Mouse (Mus musculus) colon, adult 2 months (tissue): ENCODE measurements around the gene Mettl7a1. TPM values are rescaled to one million over a fixed set of nuclear protein-coding genes. Genes with fewer than 3 reads are reported as not detected.

Experiments
- polyA plus RNA-seq: library from polyadenylated mRNA; depleted of rRNA; stranded (reverse); fragments of >200 nt; gene quantifications from 2 replicates; pipeline ENCODE4 v1.2.3, GENCODE M21; 2012; rRNA removed

Gene Mettl7a1
- 83.1 and 83.6 TPM in 2 replicates for polyA plus RNA-seq

DNA sequence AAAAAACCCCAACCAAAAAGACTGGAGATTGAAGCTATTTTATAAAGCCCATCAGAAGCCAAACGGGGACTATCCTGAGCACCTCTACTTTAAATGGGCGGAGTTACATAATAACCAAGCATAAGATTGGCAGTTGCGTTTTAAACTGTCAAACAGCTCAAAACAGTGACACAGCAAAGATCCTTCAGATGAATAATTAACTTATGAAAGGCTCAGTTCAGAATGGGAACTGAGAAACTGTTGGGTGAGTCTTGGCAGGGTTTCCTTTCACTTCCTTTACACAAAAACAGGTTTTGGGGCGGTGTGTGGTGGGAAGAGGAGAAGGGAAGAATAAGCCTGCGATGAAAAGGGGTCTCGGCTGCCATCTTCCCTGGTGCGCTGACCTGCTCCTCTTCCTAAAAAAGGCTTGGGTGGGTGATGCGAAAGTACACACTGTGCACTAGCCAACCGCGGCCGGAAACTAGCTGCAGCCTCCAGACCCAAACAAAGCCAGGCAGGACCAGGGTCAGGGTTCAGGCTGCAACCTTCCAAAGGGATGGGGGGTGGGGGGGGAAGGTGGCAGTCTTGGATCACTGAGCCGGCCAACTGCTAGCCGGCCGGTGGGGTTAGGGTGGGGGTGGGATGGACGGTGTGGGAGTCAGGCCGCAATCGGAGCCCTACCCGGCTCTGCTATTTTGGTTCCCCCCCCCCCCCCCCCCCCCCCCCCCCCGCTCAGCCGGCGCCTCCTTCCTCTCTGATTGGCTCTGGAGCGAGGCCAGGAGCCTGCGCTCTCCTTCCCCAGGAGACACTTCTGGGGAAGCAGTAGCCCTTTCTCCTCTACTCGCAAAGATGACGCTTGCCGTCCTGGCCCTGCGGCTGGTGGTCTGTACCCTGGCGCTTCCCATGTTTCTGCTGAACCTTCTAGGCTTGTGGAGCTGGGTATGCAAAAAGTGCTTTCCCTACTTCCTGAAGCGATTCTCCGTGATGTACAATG, at the start of gene Mettl7a1:
TSS of gene Mettl7a1 (plus strand) at position 122 of the 973 bp plus-strand sequence.

DNA sequence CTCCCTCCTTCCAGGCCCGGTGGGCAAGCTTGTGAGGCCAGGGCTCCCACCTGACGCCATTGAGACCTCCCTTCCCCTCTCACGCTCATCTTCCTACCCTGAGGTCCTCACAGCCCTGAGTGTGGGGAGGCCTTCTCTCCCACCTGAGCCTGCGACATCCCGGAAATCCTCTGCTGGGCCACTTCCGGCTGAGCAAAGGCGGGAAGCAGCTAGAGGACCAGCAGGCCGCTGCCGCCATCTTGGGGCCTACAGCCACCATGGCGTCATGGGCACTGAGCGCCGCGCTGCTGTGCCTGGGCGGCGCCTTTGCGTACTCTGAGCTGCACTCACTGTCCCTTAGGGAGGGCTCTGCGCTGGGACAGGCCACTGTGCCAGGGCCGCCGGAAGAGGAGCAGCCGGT, 23.3 kb upstream of the Mettl7a1 start, which contains the start of gene Tmprss12:
TSS of gene Tmprss12 (plus strand) at position 212 of the 400 bp plus-strand sequence.

DNA sequence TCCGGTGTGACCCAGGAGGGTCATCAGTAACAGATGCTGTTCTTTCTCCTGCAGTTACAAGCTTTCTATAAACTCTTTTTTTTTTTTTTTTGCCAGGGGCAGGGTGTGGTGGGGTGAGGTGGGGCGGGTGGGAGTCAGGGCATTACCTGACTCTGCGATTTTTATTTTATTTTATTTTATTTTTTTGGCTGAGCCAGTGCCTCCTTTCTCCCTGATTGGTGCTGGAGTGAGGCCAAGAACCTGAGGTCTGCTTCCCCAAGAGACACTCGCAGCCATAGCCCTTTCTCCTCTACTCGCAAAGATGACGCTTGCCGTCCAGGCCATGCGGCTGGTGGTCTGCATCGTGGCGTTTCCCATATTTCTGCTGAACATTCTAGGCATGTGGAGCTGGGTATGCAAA, 30.7 kb downstream of the Mettl7a1 start, which contains the start of gene Mettl7a3:
TSS of gene Mettl7a3 (plus strand) at position 301 of the 400 bp plus-strand sequence.

DNA sequence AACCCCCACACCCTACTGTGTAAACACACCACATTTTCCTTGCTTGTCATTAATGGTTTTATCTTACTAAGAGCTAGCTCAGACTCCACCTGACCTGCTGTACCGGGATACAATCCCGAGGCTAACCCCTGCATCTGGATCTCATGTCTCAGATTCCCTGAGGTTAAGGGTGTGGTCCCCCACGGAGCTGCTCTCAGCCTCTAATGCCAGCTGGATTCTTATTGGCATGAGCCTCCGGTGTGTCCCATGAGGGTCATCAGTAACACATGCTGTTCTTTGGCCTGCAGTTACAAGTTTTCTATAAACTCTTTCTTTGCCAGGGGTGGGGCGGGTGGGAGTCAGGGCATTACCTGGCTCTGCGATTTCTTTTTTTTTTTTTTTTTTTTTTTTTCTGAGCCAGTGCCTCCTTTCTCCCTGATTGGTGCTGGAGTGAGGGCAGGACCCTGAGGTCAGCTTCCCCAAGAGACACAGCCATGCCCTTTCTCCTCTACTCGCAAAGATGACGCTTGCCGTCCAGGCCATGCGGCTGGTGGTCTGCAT, 48.8 kb downstream of the Mettl7a1 start, which contains the start of the genes Methig1 and Mettl7a2:
TSS of gene Methig1 (plus strand) at position 439 of the 540 bp plus-strand sequence.
TSS of gene Mettl7a2 (plus strand) at position 490 of the 540 bp plus-strand sequence.

DNA sequence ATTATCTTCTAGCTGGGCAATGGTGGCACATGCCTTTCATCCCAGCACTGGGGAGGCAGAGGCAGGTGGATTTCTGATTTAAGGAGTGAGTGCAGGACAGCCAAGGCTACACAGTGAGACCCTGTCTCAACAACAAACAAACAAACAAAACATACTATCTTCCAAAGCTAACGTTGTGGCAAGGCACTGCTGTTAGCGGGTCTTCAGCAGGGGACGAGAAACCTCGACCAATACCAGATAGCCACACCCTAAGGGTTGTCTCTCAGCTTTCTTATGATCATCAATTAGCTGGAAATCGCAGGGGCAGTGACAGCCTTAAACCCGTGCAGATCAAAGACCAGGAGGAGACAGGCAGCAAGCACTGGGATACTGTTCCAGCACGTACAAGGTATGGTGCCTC, 60.3 kb downstream of the Mettl7a1 start, which contains the start of gene Higd1c:
TSS of gene Higd1c (plus strand) at position 301 of the 400 bp plus-strand sequence.

Other genes starting within 250 kb of the Mettl7a1 start
- 33.6 and 37.1 TPM in 2 replicates for gene Atf1, start 76.3 kb upstream of the Mettl7a1 start, polyA plus RNA-seq
- 0.21 and 0.23 TPM in 2 replicates for gene Tmprss12, start 23.3 kb upstream of the Mettl7a1 start, polyA plus RNA-seq
- 2.6 and 3.4 TPM in 2 replicates for gene Mettl7a3, start 30.8 kb downstream of the Mettl7a1 start, polyA plus RNA-seq
- 1.4 and 2.2 TPM in 2 replicates for gene Methig1, start 49.0 kb downstream of the Mettl7a1 start, polyA plus RNA-seq
- 9.7 and 18.0 TPM in 2 replicates for gene Mettl7a2, start 49.1 kb downstream of the Mettl7a1 start, polyA plus RNA-seq
- not detected in 2 replicates for gene Higd1c, start 60.4 kb downstream of the Mettl7a1 start, polyA plus RNA-seq
- 0.07 TPM in 1 of 2 replicates, not detected in the other for gene Gm5475, start 118.0 kb downstream of the Mettl7a1 start, polyA plus RNA-seq
- 33.4 and 40.0 TPM in 2 replicates for gene Slc11a2, start 120.9 kb downstream of the Mettl7a1 start, polyA plus RNA-seq
- gene Letmd1, start 164.9 kb downstream of the Mettl7a1 start, polyA plus RNA-seq = 41.4 and 44.8 TPM in 2 replicates
- gene Csrnp2, start 191.3 kb downstream of the Mettl7a1 start, polyA plus RNA-seq = 2.1 and 2.4 TPM in 2 replicates
- 4.6 and 8.1 TPM in 2 replicates for gene Tfcp2, start 247.9 kb downstream of the Mettl7a1 start, polyA plus RNA-seq